Mouse (Mus musculus) liver, postnatal 0 days (tissue): ENCODE measurements around the gene Gm37240.

Experiments used
- CTCF ChIP-seq: sonication (generic); IDR thresholded peaks from 2 replicates; pipeline ENCODE4 v1.5.1; 2016; ENCODE audit warnings: antibody characterized with exemption, low read depth
- EP300 ChIP-seq: IDR thresholded peaks from 2 replicates; pipeline ENCODE4 v1.6.1; 2016; ENCODE audit warnings: antibody characterized with exemption, low read depth, mild to moderate bottlenecking

DNA sequence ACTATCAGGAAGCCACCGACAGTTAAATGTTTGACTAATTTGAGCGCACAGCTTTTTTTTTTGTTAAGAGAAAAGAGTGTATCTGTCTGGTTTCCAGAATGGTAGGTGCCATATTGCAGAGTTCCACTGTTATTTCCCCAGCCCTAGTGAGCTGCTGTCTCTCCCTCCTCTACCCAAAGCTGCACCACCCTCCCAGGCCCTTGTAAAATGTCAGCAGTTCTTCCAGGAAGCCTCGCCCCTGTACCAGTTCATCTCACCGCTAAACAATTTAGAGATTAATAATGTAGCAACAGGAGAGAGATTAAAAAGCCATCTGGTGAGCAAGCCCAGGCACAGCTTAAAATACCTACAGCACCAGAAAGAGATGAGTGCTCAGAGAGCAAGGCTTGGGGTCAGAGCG lies 518.2 kb downstream of the Gm37240 start:
- TF ChIP-seq CTCF (no peak), EP300 (no peak)
